Mouse (Mus musculus) CH12F3 (cell line): ENCODE data around the gene Atg101.

Experiments
- in situ Hi-C: fragments of 300-500 bp; cut with MboI; formaldehyde crosslinking; loops from 2 replicates; pipeline ENCODE4 v1.14.3; 2020; ENCODE audit warnings: low sequenced_read_pairs

The Atg101 gene

GRCm38 (mm10) chr15:101329564-101329892, 45.5 kb downstream of the Atg101 start:
- in situ Hi-C loops: loop anchor here (25.0 kb wide), 2 partner anchors 433 to 733 kb away; partner anchors contain the start of gene Eif4b

- in situ Hi-C loops: loop anchor here (5.0 to 25.0 kb wide), 3 partner anchors 431 to 731 kb away; partner anchors contain the start of gene Eif4b
Measured at GRCm38 (mm10) chr15:101331090-101331489, 47.0 kb downstream of the Atg101 start.

GRCm38 (mm10) chr15:101332370-101332769, 48.3 kb downstream of the Atg101 start:
- in situ Hi-C loops: loop anchor here (5.0 to 25.0 kb wide), 3 partner anchors 430 to 730 kb away; partner anchors contain the start of gene Eif4b

- in situ Hi-C loops: loop anchor here (5.0 to 25.0 kb wide), 3 partner anchors 429 to 729 kb away; partner anchors contain the start of gene Eif4b
Measured at GRCm38 (mm10) chr15:101333165-101333564, 49.1 kb downstream of the Atg101 start.

GRCm38 (mm10) chr15:101333648-101334047, 49.6 kb downstream of the Atg101 start:
- in situ Hi-C loops: loop anchor here (5.0 to 25.0 kb wide), 3 partner anchors 429 to 729 kb away; partner anchors contain the start of gene Eif4b

DNA sequence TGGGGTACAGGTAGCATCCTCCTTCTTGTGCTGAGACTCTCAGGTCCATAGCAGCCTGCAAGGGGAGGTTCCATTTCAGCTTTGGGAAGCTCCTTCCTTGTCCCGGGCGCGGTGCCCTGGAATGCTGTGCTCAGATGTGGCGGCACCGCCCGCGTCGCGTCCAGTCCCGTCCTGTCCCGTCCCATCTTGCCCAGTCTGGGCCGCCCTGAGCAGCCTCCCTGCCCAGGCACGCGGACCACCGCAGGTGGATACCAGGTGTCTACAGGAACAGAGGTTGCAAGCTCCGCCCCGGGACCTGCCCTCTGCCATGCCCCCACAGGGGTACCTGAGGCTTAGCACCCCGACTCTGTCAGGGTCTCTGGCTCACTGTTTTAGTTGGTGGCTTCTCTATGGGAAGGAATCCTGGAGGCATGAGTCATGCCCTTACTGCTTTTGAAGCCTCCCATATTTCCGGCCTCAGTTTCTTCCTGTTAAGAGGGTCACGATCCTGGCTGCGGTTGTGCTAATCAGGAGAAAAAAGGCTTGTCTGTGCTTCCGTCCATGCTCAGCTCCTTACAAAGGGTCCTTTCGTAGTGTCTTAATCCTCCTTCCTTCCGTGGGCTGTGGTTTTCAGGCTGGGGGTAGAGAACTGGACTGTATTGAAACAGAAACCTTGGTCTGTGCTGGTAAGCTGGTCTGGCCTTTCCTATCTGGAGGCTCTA, 52.6 kb downstream of the Atg101 start:
- in situ Hi-C loops: loop anchor here (25.0 kb wide), 2 partner anchors 426 to 726 kb away; partner anchors contain the start of gene Eif4b

- in situ Hi-C loops: loop anchor here (25.0 kb wide), 2 partner anchors 424 to 724 kb away; partner anchors contain the start of gene Eif4b
Measured at GRCm38 (mm10) chr15:101338359-101338758, 54.3 kb downstream of the Atg101 start.

GRCm38 (mm10) chr15:101339537-101339936, 55.5 kb downstream of the Atg101 start:
- in situ Hi-C loops: loop anchor here (25.0 kb wide), 2 partner anchors 423 to 723 kb away; partner anchors contain the start of gene Eif4b
